Mouse (Mus musculus) kidney, postnatal 4 days (tissue): ENCODE data around the gene Tlcd1.

Source experiments
- DNase-seq, 2 experiments: peaks; one replicate each; pipeline ENCODE4 v3.0.0; 2021; ENCODE audit warnings: mixed read lengths in 2 of 2

Gene Tlcd1

GRCm38 (mm10) chr11:78205361-78206206 lies 29.1 kb downstream of the Tlcd1 start:
- DNase-seq: no peak

- DNase-seq: no peak
Observed at GRCm38 (mm10) chr11:78207190-78207589, 30.7 kb downstream of the Tlcd1 start.

GRCm38 (mm10) chr11:78209886-78210285 lies 33.4 kb downstream of the Tlcd1 start:
- DNase-seq: no peak

GRCm38 (mm10) chr11:78210615-78211014 lies 34.1 kb downstream of the Tlcd1 start:
- DNase-seq: no peak

GRCm38 (mm10) chr11:78211513-78211912 lies 35.0 kb downstream of the Tlcd1 start:
- DNase-seq: no peak

- DNase-seq: no peak
Observed at GRCm38 (mm10) chr11:78213086-78213817, 36.7 kb downstream of the Tlcd1 start.

GRCm38 (mm10) chr11:78215709-78216317 lies 39.3 kb downstream of the Tlcd1 start:
- DNase-seq: no peak

GRCm38 (mm10) chr11:78223586-78223985 lies 47.1 kb downstream of the Tlcd1 start:
- no peak for DNase-seq
